Mouse (Mus musculus): ENCODE data around the gene Calr3.

DNA sequence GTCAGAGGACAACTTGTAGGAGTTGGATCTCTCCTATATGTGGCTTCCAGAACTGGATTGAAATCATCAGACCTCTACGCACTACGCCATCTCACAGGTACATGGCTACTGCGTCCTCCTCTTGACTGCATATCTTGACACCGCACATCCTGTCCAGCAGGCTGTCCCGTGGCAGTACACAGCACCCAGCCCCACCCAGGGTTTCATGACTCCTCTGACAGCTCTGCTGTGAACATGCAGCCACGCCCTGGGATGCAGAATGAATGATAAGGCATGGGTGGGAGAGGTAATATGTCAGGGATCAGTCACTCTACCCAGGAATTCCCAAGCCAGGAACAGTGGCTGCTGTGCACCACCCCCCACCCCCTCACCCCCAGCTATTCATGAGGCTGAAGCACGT lies 29.8 kb downstream of the Calr3 start:
- TF ChIP-seq CTCF (conservative IDR thresholded peaks at IDR 0.05; ENCODE audit: insufficient read depth, insufficient read length, low read depth, low read length), result no peak
- no peak for TF ChIP-seq POLR2A (IDR thresholded peaks at IDR 0.05; ENCODE audit: low read depth, low read length)

All from kidney, adult 2 months (tissue).